Comparison of ENCODE assay signal across 10 mouse cellular contexts in genomic region chr6:54565012-54565411, GRCm38 (mm10). TPM values are rescaled to one million over a fixed set of nuclear protein-coding genes. Genes with fewer than 3 reads are reported as not detected.
DNase-seq lines count a peak whose midpoint lies in the region; ATAC-seq and TF ChIP-seq lines count a peak whose summit lies in the region.
"Had no signal": no experiment of that assay in that cellular context is flagged by ENCODE, and none has a peak within 500 bp of the region (broad histone marks: within the 10 kb centered on the region; RNA-seq: fewer than 3 reads in every experiment).

No protein-coding gene starts in this region.

- no peak overlapping the region for H3K27ac ChIP-seq in kidney, embryonic 14.5 days (ENCODE audit: low read depth, low read length)
- 0 out of 2 replicates have a peak overlapping the region, but pooled peaks have one; percentile 19 for H3K27ac ChIP-seq in cortical plate, adult 2 months (ENCODE audit: insufficient read depth, low read length)
- H3K27ac ChIP-seq in neural tube, embryonic 11.5 days (ENCODE audit: low read depth, low read length): no peak overlapping the region
- H3K27ac ChIP-seq: lung, embryonic 15.5 days had no signal

- TF ChIP-seq CTCF in cortical plate, adult 2 months (IDR thresholded peaks at IDR 0.05; ENCODE audit: extremely low read depth, insufficient read depth, low read length): no peak

- peak; percentile 9 to 18 for DNase-seq in kidney, postnatal 4 days
- peak; percentile 22 to 34 for DNase-seq in heart, postnatal 14 days
- DNase-seq in neural tube, embryonic 11.5 days (ENCODE audit: low spot score): peak; percentile 51
- no peak for DNase-seq in thymus, postnatal 36 days
- no peak for DNase-seq in spleen, postnatal 14 days (ENCODE audit: low spot score in 2 of 2)
- no peak for DNase-seq in ovary, postnatal 36 days (ENCODE audit: low spot score)

- ATAC-seq in kidney, embryonic 14.5 days (ENCODE audit: low FRiP score, low TSS enrichment): no peak
- no peak for ATAC-seq in neural tube, embryonic 11.5 days (ENCODE audit: insufficient read depth, low FRiP score, low TSS enrichment)

- 0 out of 2 replicates have a peak, but pooled peaks cover 5% of the 10 kb centered on the region for H3K27me3 ChIP-seq in kidney, embryonic 14.5 days (ENCODE audit: control insufficient read depth, insufficient read depth, low read length)
- no peaks in the 10 kb centered on the region for H3K27me3 ChIP-seq in neural tube, embryonic 11.5 days (ENCODE audit: control insufficient read depth, insufficient read depth, low read length)

- H3K36me3 ChIP-seq in kidney, embryonic 14.5 days (ENCODE audit: control insufficient read depth, insufficient read depth, low read length): no peaks in the 10 kb centered on the region
- H3K36me3 ChIP-seq in neural tube, embryonic 11.5 days (ENCODE audit: control insufficient read depth, insufficient read depth, low read length): no peaks in the 10 kb centered on the region
- H3K36me3 ChIP-seq: G1E; lung, embryonic 15.5 days had no signal

- H3K4me3 ChIP-seq in kidney, embryonic 14.5 days (ENCODE audit: low read length): no peak overlapping the region
- peak overlapping the region; percentile 55 for H3K4me3 ChIP-seq in cortical plate, adult 2 months (ENCODE audit: insufficient read depth, low read length)
- peak overlapping the region; percentile 47 for H3K4me3 ChIP-seq in neural tube, embryonic 11.5 days (ENCODE audit: low read depth, low read length)

- no peaks in the 10 kb centered on the region for H3K9me3 ChIP-seq in kidney, embryonic 14.5 days (ENCODE audit: control insufficient read depth, low read length)
- no peaks in the 10 kb centered on the region for H3K9me3 ChIP-seq in neural tube, embryonic 11.5 days (ENCODE audit: control insufficient read depth, low read length)
- H3K9me3 ChIP-seq: G1E; lung, embryonic 15.5 days had no signal

- intact Hi-C loops in heart, postnatal 14 days (cut with DNase I): no loop called here

- peaks cover 14% of the 10 kb centered on the region; the same call in 1 of the 2 replicates for H3K4me1 ChIP-seq in kidney, embryonic 14.5 days (ENCODE audit: control insufficient read depth, insufficient read depth, low read length)
- peaks cover 7% of the 10 kb centered on the region for H3K4me1 ChIP-seq in cortical plate, adult 2 months (ENCODE audit: control insufficient read depth, insufficient read depth, low read length)
- H3K4me1 ChIP-seq in neural tube, embryonic 11.5 days (ENCODE audit: control insufficient read depth, insufficient read depth, low read length): peaks cover 8% of the 10 kb centered on the region

- no peak overlapping the region for H3K9ac ChIP-seq in kidney, embryonic 14.5 days (ENCODE audit: low read depth, low read length)
- H3K9ac ChIP-seq in neural tube, embryonic 11.5 days (ENCODE audit: low read length): no peak overlapping the region

- no peak for TF ChIP-seq POLR2A in cortical plate, adult 2 months (IDR thresholded peaks at IDR 0.05; ENCODE audit: extremely low read depth, insufficient read depth, low read length)

- H3K4me2 ChIP-seq in kidney, embryonic 14.5 days (replicated peaks; ENCODE audit: low read depth, low read length): no peak overlapping the region
- peak overlapping the region; percentile 51 for H3K4me2 ChIP-seq in neural tube, embryonic 11.5 days (ENCODE audit: low read depth)

- 50% methylated on average over 3 of the region's 3 CpGs for WGBS in kidney, embryonic 14.5 days
- WGBS in neural tube, embryonic 11.5 days: 13% methylated on average over 3 of the region's 3 CpGs

RNA-seq across cellular contexts. Expression of gene Scrn1, which starts 1.3 kb away (rescaled TPM):
- polyA plus RNA-seq in kidney, embryonic 14.5 days (2014; fragmentation: Nextera tagmentation; extraction: Ambion mirVana): 5.2 and 6.3 TPM in 2 replicates
- polyA plus RNA-seq in cortical plate, adult 2 months (2012; rRNA removed): 102 and 115 TPM in 2 replicates
- 10 to 100 TPM in 1 of 2 experiments, 1 to 10 TPM in 1; 9.7 to 12.8 TPM for total RNA-seq in heart, postnatal 14 days (2021)
- polyA plus RNA-seq in neural tube, embryonic 11.5 days (2014; fragmentation: Nextera tagmentation; extraction: Ambion mirVana): 59.2 and 66.7 TPM in 2 replicates
- polyA plus RNA-seq: G1E had no signal

RNA-seq across cellular contexts. Expression of gene Plekha8, which starts 29.9 kb away (rescaled TPM):
- 7.8 and 14.6 TPM in 2 replicates for polyA plus RNA-seq in kidney, embryonic 14.5 days (2014; fragmentation: Nextera tagmentation; extraction: Ambion mirVana)
- 7.3 and 7.8 TPM in 2 replicates for polyA plus RNA-seq in cortical plate, adult 2 months (2012; rRNA removed)
- 10 to 100 TPM; 10.3 to 12.5 TPM for total RNA-seq in heart, postnatal 14 days (2021)
- 21.4 and 22.0 TPM in 2 replicates for polyA plus RNA-seq in neural tube, embryonic 11.5 days (2014; fragmentation: Nextera tagmentation; extraction: Ambion mirVana)

RNA-seq across cellular contexts. Expression of gene Fkbp14, which starts 32.1 kb away (rescaled TPM):
- polyA plus RNA-seq in kidney, embryonic 14.5 days (2014; fragmentation: Nextera tagmentation; extraction: Ambion mirVana): 18.4 and 25.8 TPM in 2 replicates
- 11.3 and 11.4 TPM in 2 replicates for polyA plus RNA-seq in cortical plate, adult 2 months (2012; rRNA removed)
- total RNA-seq in heart, postnatal 14 days (2021): 10 to 100 TPM; 11.8 to 11.9 TPM
- 20.7 and 21.5 TPM in 2 replicates for polyA plus RNA-seq in neural tube, embryonic 11.5 days (2014; fragmentation: Nextera tagmentation; extraction: Ambion mirVana)

Comparison
In these comparisons a context has a peak if more than half of its experiments do, and no peak if none do; other contexts are left out.
1. DNase-seq: peak in kidney, postnatal 4 days (2 of 2), heart, postnatal 14 days (2 of 2) and neural tube, embryonic 11.5 days (single experiment); none in thymus, postnatal 36 days (0 of 2), spleen, postnatal 14 days (0 of 2) and ovary, postnatal 36 days (single experiment).